Mouse (Mus musculus) hindlimb bud, embryonic 11.5 days (tissue): ENCODE measurements around the gene Baz2a.
"Not testable (repeated sequence)": the region's sequence is repeated elsewhere in the genome, so short reads cannot be mapped to it uniquely, and the experiment has no call there.

Experiments
- DNase-seq: peaks from one replicate; pipeline ENCODE4 v3.0.0-alpha.2; 2012; ENCODE audit warnings: low read depth, low spot score; ENCODE audit errors: extremely low spot score

Gene Baz2a

DNA sequence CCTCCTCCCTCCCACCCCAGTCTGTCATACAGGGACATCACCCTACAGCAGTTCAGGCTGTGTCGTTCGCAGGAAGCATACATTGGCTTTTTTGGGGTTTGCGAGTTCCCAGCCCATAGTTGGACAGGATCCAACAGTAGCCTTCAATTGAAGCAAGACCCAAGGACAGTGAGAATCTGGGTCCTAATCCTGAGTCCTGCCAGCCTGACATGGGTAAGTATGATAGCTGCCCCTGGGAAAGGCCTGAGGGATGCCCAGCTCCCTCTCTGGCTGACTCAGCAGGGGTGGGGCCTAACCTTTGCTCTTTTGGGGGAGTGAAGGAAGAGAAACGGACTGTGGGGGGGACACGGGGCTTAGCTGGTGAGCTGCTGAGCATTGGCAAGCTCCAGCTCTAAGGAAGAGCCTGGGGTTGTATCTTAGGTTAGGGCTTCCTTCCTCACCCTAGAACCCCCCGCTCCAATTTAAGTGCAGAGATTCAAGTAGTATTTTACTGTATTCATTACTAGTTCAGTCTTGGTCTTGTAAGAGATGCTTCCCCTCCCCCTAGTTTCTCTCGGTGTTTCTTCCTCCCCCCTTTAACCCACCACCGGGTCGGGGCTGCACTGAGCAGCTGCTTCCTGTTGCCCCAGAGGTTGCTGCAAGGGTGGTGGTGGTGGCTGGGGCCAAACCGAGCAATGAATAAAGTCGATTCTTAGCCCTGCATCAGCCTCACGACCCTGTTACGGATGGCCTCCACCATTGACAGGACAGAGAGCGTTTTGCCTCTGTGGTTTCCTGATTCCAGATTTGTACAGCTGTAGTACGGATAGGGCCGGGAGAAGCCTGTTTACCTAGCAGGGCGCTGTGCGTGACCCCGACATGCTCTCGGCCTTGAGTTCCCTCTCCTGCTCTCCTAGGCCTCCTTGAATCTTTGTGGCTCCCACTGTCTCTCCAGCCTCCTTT is at the start of gene Baz2a:
Gene Baz2a (plus strand): TSS at position 14 of the 942 bp plus-strand sequence.
- DNase-seq = no peak

DNA sequence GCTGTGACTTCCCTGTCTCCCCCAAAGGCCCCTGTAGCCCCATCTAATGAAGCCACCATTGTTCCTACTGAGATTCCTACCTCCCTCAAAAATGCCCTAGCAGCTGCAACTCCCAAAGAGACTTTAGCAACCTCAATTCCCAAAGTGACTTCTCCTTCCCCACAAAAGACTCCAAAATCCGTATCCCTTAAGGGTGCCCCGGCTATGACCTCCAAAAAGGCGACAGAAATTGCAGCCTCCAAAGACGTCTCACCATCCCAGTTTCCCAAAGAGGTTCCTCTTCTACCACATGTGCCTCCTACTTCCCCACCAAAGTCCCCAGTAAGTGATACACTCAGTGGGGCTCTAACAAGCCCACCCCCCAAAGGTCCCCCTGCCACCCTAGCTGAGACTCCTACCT is 49.7 kb upstream of the Baz2a start:
- no peak for DNase-seq

GRCm38 (mm10) chr10:128042466-128042865 is 48.9 kb upstream of the Baz2a start:
- no peak for DNase-seq

GRCm38 (mm10) chr10:128043041-128043835 is 48.1 kb upstream of the Baz2a start:
- no peak for DNase-seq

- DNase-seq = no peak
These were observed 43.2 kb upstream of the Baz2a start for GRCm38 (mm10) chr10:128048157-128048556.

- no peak for DNase-seq
These were observed 41.6 kb upstream of the Baz2a start for GRCm38 (mm10) chr10:128049741-128050140.

GRCm38 (mm10) chr10:128050355-128050754 is 41.0 kb upstream of the Baz2a start:
- no peak for DNase-seq

DNA sequence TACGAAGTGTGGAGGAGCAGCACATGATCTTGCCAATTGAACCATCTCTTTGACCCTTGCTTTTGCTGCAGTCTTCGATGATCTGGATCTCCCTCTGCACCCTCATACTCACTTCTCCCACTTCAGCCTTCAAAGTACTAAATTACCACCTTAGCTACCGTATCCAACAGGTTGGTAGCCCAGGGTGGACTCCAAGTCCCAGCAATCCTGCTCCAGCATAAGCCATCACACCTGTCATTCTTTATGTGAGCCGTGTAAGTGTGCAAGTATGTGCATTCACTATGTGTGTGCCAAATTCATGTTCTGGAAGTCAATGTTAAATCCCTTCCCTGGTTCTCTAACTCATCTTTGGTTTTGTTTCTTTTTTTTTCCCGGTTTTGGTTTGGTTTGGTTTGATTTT is 39.8 kb upstream of the Baz2a start:
- DNase-seq = no peak

DNA sequence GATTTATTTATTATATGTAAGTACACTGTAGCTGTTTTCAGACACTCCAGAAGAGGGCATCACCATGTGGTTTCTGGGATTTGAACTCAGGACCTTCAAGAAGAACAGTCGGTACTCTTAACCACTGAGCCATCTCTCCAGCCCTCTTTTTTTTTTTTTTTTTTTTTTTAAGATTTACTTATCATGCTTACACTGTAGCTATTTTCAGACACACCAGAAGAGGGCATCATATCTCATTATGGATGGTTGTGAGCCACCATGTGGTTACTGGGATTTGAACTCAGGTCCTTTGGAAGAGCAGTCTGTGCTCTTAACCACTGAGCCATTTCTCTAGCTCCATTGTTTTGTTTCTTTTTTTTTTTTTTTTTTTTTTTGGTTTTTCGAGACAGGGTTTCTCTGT is 39.2 kb upstream of the Baz2a start:
- not testable (repeated sequence) for DNase-seq

GRCm38 (mm10) chr10:128053001-128053400 is 38.4 kb upstream of the Baz2a start:
- no peak for DNase-seq

GRCm38 (mm10) chr10:128058184-128058583 is 33.2 kb upstream of the Baz2a start:
- no peak for DNase-seq

- peak; percentile 83 for DNase-seq
These were observed 32.7 kb upstream of the Baz2a start, which contains the start of gene Ptges3 for GRCm38 (mm10) chr10:128058601-128059151. Gene Ptges3, plus strand, starts transcription at chr10:128058954.

- no peak for DNase-seq
These were observed 32.0 kb upstream of the Baz2a start for GRCm38 (mm10) chr10:128059207-128059981.

- DNase-seq = no peak
These were observed 30.3 kb upstream of the Baz2a start for GRCm38 (mm10) chr10:128061109-128061508.

DNA sequence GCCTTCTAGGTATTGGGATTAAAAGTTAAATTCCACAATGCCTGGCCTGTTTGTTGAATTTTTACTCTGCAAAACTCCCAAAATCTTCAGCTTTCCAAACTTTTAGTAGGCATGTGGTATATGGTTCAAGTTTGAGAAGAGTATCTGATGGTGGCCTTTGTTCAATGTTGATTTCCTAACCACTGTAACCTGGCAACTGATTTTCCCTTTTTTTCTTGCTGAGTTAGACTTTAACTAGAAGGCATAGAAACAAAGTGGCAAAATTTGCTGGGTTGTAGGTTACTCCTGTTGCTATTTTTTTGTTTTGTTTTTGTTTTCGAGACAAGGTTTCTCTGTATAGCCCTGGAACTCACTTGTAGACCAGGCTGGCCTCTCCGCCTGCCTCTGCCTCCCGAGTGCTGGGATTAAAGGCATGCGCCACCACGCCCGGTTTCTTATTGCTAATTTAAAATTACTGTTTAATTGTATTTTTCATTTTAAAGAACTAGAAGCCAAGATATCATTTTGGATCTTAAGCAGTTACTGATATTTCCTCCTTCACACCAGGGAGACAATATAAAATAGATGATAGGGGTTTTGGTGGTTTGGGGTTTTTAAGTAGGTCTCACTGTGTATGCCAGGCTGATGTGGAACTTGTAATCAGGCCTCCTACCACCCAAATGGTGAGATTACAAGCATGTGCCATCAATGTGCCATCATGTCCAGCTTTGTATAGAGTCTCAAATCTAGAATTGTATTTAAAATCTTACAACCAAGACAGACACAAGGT is 29.0 kb upstream of the Baz2a start:
- DNase-seq = no peak

DNA sequence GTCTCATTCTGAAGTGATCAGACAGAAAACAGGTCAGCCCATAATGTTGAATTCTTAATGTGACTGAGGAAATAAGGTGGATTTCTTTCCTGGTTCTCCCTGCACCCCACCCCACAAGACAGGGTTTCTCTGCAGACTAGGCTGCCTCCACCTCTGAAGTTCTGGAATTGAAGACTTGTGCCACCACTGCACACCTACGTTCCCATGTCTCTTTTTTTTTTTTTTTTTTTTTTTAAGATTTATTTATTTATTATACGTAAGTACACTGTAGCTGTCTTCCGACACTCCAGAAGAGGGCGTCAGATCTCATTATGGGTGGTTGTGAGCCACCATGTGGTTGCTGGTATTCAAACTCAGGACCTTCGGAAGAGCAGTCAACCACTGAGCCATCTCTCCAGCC is 25.3 kb upstream of the Baz2a start:
- no peak for DNase-seq

- no peak for DNase-seq
These were observed 22.2 kb upstream of the Baz2a start for GRCm38 (mm10) chr10:128069201-128069600.

DNA sequence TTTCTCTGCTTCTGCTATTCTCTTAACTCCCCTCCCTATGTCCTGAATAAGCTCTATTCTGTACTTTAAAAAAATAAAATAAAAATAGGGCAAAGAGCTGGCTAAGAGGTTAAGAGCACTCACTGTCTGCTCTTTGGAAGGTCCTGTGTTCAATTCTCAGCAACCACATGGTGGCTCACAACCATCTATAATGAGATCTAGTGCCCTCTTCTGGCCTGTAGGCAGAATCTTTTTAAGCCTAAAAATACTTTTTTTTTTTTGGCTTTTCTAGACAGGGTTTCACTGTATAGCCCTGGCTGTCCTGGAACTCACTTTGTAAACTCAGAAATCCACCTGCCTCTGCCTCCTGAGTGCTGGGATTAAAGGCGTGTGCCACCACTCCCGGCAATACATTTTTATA is 20.9 kb upstream of the Baz2a start:
- DNase-seq = not testable (repeated sequence)

GRCm38 (mm10) chr10:128078269-128078668 is 13.1 kb upstream of the Baz2a start:
- DNase-seq = not testable (repeated sequence)

- DNase-seq = no peak
These were observed 10.9 kb upstream of the Baz2a start for GRCm38 (mm10) chr10:128080496-128080895.
